Mouse (Mus musculus) splenic B cell, adult 2 months (primary cell): Measurements from ENCODE around the gene Cpe.

Experiments used
- DNase-seq: peaks from one replicate; pipeline ENCODE4 v3.0.0-alpha.2; 2011; ENCODE audit warnings: low read depth, low spot score
- H3K27me3 ChIP-seq: 2 replicates; pipeline ENCODE4 v1.6.1; 2012; ENCODE audit warnings: mild to moderate bottlenecking, low read length, moderate library complexity, mixed read lengths; ENCODE audit not compliant: control insufficient read depth, poor library complexity, insufficient read depth, severe bottlenecking
- H3K36me3 ChIP-seq: 2 replicates; pipeline ENCODE4 v1.6.1; 2012; ENCODE audit warnings: mild to moderate bottlenecking, low read length, moderate library complexity, mixed read lengths; ENCODE audit not compliant: control insufficient read depth, poor library complexity, insufficient read depth, severe bottlenecking

Cpe gene

DNA sequence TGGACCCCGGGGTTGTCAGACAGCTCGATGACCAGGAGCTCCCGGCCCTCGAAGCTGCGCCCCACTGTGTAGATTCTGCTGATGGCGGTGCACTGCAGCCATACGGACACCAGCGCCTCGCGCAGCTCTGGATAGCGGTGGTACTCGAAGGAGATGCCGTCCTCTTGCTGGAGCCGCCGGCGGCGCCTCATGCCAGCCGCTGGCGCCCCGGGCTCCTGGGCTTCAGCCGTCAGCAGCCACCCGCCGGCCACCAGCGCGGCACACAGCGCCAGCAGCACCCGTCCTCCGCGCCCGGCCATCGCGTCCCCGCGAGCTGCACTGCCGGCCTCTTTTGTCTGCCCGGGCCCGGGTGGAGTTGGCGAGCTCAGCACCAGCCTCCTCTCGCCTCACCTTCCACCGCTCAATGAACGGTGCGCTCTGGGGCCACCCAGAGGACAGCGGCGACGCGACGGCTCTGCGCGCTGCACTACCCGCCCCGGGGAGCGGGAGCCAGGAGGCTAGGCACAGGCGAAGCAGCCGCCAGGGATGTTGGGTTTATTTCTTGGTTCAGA, at the start of gene Cpe:
Cpe (minus strand) TSS at position 404 of the 551 bp plus-strand sequence.
- Histone ChIP-seq H3K36me3 (no peaks in the 10 kb centered on the region), H3K27me3 (0 out of 2 replicates have a peak, but pooled peaks cover 2% of the 10 kb centered on the region)
- no peak for DNase-seq

GRCm38 (mm10) chr8:64740547-64741211, 47.8 kb upstream of the Cpe start:
- Histone ChIP-seq H3K36me3 (no peaks in the 10 kb centered on the region), H3K27me3 (no peaks in the 10 kb centered on the region)
- no peak for DNase-seq

DNA sequence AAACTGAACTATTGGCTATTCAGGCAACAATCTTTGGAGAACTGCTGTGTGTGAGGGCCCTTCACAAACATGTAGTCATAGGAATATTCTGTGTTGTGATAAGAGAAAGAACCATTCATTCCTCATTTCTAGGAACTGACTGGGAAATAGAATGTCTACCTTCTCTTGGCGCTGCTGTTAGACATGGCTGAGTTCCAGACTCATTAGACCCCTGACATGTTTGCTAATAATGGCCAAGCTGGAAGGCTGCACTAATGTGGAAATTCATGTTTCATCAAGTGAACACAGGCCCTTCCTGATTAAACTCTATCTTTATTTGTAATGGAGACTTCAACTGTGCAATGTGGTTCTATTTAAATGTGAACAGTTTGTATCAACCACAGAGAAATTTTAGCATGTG, 46.1 kb upstream of the Cpe start:
- no peaks in the 10 kb centered on the region for H3K36me3 ChIP-seq
- DNase-seq: no peak
- H3K27me3 ChIP-seq: no peaks in the 10 kb centered on the region

GRCm38 (mm10) chr8:64736767-64737323, 44.0 kb upstream of the Cpe start:
- DNase-seq: no peak
- Histone ChIP-seq H3K36me3 (no peaks in the 10 kb centered on the region), H3K27me3 (no peaks in the 10 kb centered on the region)

DNA sequence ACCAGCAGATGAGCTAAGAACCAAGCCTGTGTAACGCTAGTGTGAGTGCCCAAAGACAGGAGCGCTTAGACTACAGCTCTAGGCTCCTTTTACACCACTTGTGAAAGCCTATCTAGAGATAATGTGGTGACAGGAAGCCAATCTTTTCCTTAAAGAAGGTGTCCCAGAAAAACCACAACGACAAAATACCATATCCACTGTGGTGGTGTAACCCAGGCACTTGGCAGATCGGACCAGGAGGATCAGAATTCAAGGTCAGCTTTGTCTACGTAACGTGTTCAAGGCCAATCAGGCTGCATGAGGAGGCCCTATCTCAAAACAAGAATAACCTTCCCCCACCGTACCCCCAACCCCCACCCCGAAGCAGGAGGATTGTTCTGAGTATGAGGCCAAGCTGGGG, 42.3 kb upstream of the Cpe start:
- no peaks in the 10 kb centered on the region for H3K27me3 ChIP-seq
- peaks cover 3% of the 10 kb centered on the region for H3K36me3 ChIP-seq
- DNase-seq: no peak

DNA sequence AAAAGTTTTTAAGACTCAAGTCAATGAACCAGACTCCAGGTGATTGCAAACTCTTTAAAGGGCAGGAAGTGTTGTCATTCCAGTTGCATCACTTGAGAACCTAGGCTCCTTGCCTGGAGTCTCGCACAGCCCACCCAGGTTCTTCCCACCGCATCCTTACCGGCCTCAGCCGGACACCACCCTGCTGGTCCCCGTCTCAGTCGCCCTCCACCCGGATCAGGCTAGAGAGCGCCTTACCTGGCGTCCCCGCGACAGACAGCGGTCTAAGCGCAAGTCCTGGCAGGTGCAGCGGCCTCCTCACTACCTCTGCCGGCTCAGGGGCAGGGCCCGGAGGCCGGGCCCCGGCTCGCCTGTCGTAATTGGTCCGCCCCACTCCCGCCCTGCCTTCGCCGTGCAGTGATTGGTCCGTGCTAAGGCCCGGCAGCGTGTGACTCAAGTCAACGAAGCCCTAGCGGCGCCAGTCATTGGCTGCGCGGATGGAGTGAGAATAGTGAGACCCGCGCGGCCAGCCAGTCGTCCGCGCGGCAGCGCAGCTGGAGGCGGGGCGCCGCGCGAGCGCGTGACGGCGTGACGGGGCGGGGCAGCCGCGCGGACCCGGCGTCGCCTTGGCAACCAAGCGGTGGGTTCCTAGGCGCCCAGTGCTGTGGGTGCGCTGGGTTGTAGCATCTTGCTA, 40.6 kb upstream of the Cpe start, which contains the start of gene Msmo1:
Msmo1 (minus strand) TSS at position 522 of the 673 bp plus-strand sequence.
- peak; percentile 99 for DNase-seq
- Histone ChIP-seq H3K36me3 (peaks cover 3% of the 10 kb centered on the region), H3K27me3 (no peaks in the 10 kb centered on the region)

- Histone ChIP-seq H3K27me3 (no peaks in the 10 kb centered on the region), H3K36me3 (peaks cover 3% of the 10 kb centered on the region)
- DNase-seq: no peak
Measured at GRCm38 (mm10) chr8:64732596-64732995, 39.7 kb upstream of the Cpe start.

GRCm38 (mm10) chr8:64728156-64728555, 35.3 kb upstream of the Cpe start:
- no peak for DNase-seq
- Histone ChIP-seq H3K36me3 (peaks cover 8% of the 10 kb centered on the region), H3K27me3 (no peaks in the 10 kb centered on the region)

DNA sequence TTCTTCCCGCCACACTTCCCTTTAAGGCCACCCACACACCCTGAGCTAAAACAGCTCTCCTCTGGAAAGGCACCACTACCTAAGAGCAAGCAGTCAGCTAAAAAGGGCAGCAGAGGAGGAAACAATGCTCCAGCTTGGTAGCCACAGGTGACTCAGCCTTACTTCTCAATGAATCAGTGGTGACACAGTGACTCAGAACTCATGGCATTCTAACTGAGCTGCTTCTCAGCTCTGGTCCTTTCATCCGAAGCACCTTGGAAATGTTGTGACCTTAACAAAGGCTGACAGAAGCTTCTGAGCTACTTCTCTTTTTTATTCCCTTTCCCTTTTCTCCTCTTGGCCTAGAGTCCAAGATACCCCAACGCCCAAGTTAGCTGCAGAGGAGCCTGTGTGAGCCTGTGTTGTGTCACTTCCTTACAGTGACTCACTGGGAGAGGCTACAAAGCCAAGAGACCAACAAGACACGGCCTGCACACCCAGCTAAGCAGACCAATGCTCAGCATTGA, 33.4 kb upstream of the Cpe start:
- no peak for DNase-seq
- H3K27me3 ChIP-seq: no peaks in the 10 kb centered on the region
- H3K36me3 ChIP-seq: peaks cover 12% of the 10 kb centered on the region

DNA sequence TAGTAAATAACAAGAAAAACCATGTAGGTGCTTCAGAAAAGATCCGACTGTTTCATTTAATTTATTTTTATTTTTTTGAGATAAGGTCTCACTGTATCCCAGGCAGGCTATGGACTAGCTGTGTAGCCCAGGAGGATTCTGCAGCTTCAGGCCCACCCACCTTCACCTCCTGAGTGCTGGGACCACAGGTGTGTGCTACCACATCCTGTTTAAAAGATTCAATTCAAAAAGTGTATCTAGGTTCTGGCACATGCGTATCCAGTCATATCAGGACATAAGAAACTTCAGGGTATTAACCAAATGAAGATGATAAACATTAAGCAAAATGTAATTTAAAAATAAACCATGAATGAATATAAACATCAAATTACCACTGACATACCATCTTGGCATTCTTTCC, 30.4 kb upstream of the Cpe start:
- no peaks in the 10 kb centered on the region for H3K27me3 ChIP-seq
- DNase-seq: no peak
- peaks cover 14% of the 10 kb centered on the region for H3K36me3 ChIP-seq

DNA sequence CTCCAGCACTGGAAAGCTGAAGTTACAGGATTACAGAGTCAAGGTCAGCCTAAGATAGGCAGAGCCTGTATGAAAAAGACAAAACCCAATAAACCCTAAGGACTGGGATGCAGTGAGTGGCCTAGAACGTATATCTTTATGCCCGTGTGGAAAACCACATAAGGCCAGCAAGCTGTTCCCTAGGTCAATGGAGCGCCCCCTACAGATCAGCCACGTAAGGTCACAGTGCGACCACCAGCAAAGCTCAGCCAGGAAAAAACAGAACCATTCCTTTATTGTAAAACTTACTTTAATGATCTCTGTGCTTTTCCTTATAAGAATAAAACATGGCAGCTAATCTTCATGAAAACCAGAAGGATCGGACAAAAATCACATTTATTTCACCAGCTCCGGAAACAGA, 25.0 kb upstream of the Cpe start:
- Histone ChIP-seq H3K36me3 (peaks cover 9% of the 10 kb centered on the region; the same call in 1 of the 2 replicates), H3K27me3 (no peaks in the 10 kb centered on the region)
- DNase-seq: no peak

- H3K36me3 ChIP-seq: no peaks in the 10 kb centered on the region
- no peak for DNase-seq
- H3K27me3 ChIP-seq: no peaks in the 10 kb centered on the region
Measured at GRCm38 (mm10) chr8:64712499-64712898, 19.6 kb upstream of the Cpe start.

- Histone ChIP-seq H3K27me3 (no peaks in the 10 kb centered on the region), H3K36me3 (no peaks in the 10 kb centered on the region)
- DNase-seq: no peak
Measured at GRCm38 (mm10) chr8:64711544-64711943, 18.7 kb upstream of the Cpe start.

DNA sequence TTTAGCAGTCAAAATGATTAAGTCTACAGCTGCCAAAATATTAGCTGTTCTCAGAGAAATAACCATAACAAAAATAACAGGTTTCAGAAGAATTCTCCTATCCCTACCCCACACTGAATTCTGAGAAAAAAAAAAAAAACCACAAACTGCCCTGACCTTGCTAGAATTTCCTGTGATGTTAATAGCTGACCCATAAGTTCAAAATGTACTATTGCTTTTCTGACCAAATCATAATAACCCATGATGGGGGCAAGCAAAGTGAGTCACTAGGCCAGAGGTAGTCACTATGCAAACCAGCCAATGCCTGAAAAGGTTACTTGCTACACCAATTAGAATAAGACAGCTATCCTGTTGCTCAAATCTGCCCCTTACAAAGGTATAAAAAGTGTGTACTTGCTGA, 14.6 kb upstream of the Cpe start:
- DNase-seq: no peak
- Histone ChIP-seq H3K27me3 (no peaks in the 10 kb centered on the region), H3K36me3 (no peaks in the 10 kb centered on the region)

- Histone ChIP-seq H3K27me3 (no peaks in the 10 kb centered on the region), H3K36me3 (no peaks in the 10 kb centered on the region)
- no peak for DNase-seq
Measured at GRCm38 (mm10) chr8:64703191-64703590, 10.3 kb upstream of the Cpe start.
